Comparison of ENCODE assay signal across 9 mouse cellular contexts in genomic region chr14:22907221-22907620, GRCm38 (mm10).
DNase-seq lines count a peak whose midpoint lies in the region; ATAC-seq and TF ChIP-seq lines count a peak whose summit lies in the region.
"Had no signal": no experiment of that assay in that cellular context is flagged by ENCODE, and none has a peak within 500 bp of the region (broad histone marks: within the 10 kb centered on the region; RNA-seq: fewer than 3 reads in every experiment).

No protein-coding gene starts in this region.

- peak; percentile 53 for DNase-seq in embryo, embryonic 10 days (ENCODE audit: low spot score)
- DNase-seq in embryo, embryonic 9.5 days (ENCODE audit: extremely low spot score): no peak
- DNase-seq in NIH3T3 (ENCODE audit: low read depth): peak; percentile 87
- peak; percentile 71 for DNase-seq in mesoderm, embryonic 11.5 days (ENCODE audit: low read depth, low spot score)
- no peak for DNase-seq in kidney, adult 11 months
- no peak for DNase-seq in ovary, postnatal 10 days (ENCODE audit: low spot score)

- WGBS in intestine, postnatal 0 days: 67% methylated on average over 4 of the region's 4 CpGs

- H3K27me3 ChIP-seq in intestine, postnatal 0 days (replicated peaks; ENCODE audit: control insufficient read depth, insufficient read depth, low read length): no peaks in the 10 kb centered on the region
- H3K27me3 ChIP-seq: liver, embryonic 15.5 days had no signal

- peaks cover 19% of the 10 kb centered on the region for H3K4me1 ChIP-seq in embryonic fibroblast, embryonic 13.5 days (ENCODE audit: control insufficient read depth, insufficient read depth, low read length)
- no peaks in the 10 kb centered on the region for H3K4me1 ChIP-seq in intestine, postnatal 0 days (replicated peaks; ENCODE audit: control insufficient read depth, insufficient read depth, low read length)
- H3K4me1 ChIP-seq: liver, embryonic 15.5 days had no signal

- no peaks in the 10 kb centered on the region for H3K9me3 ChIP-seq in intestine, postnatal 0 days (ENCODE audit: control insufficient read depth)
- H3K9me3 ChIP-seq: liver, embryonic 15.5 days had no signal

- no peak overlapping the region for H3K4me2 ChIP-seq in intestine, postnatal 0 days (replicated peaks; ENCODE audit: low read depth)
- H3K4me2 ChIP-seq: liver, embryonic 15.5 days had no signal

- no peak for TF ChIP-seq CTCF in embryonic fibroblast, embryonic 13.5 days (IDR thresholded peaks at IDR 0.05; ENCODE audit: borderline replicate concordance, insufficient read depth, low read length)
- no peak for TF ChIP-seq CTCF in intestine, postnatal 0 days (IDR thresholded peaks at IDR 0.05; ENCODE audit: low read depth)

- H3K9ac ChIP-seq in intestine, postnatal 0 days (ENCODE audit: low read depth, low read length): no peak overlapping the region
- H3K9ac ChIP-seq: liver, embryonic 15.5 days had no signal

- H3K36me3 ChIP-seq in intestine, postnatal 0 days (ENCODE audit: control insufficient read depth, insufficient read depth): no peaks in the 10 kb centered on the region
- H3K36me3 ChIP-seq: liver, embryonic 15.5 days had no signal

- H3K27ac ChIP-seq in embryonic fibroblast, embryonic 13.5 days (ENCODE audit: insufficient read depth, low read length): peak overlapping the region; percentile 60
- H3K27ac ChIP-seq in intestine, postnatal 0 days (ENCODE audit: low read depth, low read length): no peak overlapping the region
- H3K27ac ChIP-seq: liver, embryonic 15.5 days had no signal

- peak; percentile 9; the same call in 1 of the 2 replicates for TF ChIP-seq POLR2A in embryonic fibroblast, embryonic 13.5 days (IDR thresholded peaks at IDR 0.05; ENCODE audit: low read depth, low read length)

- ATAC-seq in intestine, postnatal 0 days: no peak

- no peak overlapping the region for H3K4me3 ChIP-seq in embryonic fibroblast, embryonic 13.5 days (ENCODE audit: insufficient read depth, low read length)
- no peak overlapping the region for H3K4me3 ChIP-seq in intestine, postnatal 0 days (ENCODE audit: low read depth, low read length)
- H3K4me3 ChIP-seq: liver, embryonic 15.5 days had no signal

Comparison
In these comparisons a context has a peak if more than half of its experiments do, and no peak if none do; other contexts are left out.
1. DNase-seq: peak in embryo, embryonic 10 days (single experiment), NIH3T3 (single experiment) and mesoderm, embryonic 11.5 days (single experiment); none in embryo, embryonic 9.5 days (single experiment), kidney, adult 11 months (single experiment) and ovary, postnatal 10 days (single experiment).